Mouse (Mus musculus): ENCODE data around the gene Lima1.

DNA sequence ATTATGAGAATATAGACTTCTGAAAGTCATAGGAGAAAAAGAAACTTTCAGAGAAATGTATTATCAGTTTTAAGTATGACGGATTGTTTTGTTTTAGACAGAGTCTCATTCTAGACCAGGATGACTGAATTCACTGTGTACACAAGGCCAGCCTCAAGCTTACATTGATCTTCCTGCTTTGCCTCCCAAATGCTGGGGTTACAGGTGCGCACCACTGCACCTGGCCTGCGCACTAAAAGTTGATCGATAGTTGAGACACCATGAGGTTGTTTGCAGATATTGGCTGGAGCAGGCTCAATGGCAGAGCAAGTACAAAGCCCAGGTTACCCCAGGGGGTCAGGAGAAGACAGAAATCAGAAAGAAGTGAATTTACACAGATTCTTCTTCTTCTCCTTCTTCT is 36.5 kb upstream of the Lima1 start:
- no peak for TF ChIP-seq CTCF (IDR thresholded peaks at IDR 0.05; ENCODE audit: borderline replicate concordance, insufficient read depth, low read depth, low read length)
- no peak for TF ChIP-seq POLR2A (IDR thresholded peaks at IDR 0.05; ENCODE audit: borderline replicate concordance, insufficient read depth, low read length)
